Mouse (Mus musculus): ENCODE measurements around the gene Mapt. TPM values are rescaled to one million over a fixed set of nuclear protein-coding genes. Genes with fewer than 3 reads are reported as not detected.

Mapt gene
- polyA plus RNA-seq, 1 experiment, result 8.0 TPM

GRCm38 (mm10) chr11:104334115-104334514 lies 102.9 kb downstream of the Mapt start:
- no peaks in the 10 kb centered on the region for H3K27me3 ChIP-seq (ENCODE audit: control insufficient read depth, insufficient read depth, insufficient read length)
- peaks cover 50% of the 10 kb centered on the region for H3K36me3 ChIP-seq (ENCODE audit: control insufficient read depth, insufficient read depth)
- H3K79me2 ChIP-seq (ENCODE audit: control insufficient read depth, insufficient read depth), result no peaks in the 10 kb centered on the region
- no peak overlapping the region for H3K4me3 ChIP-seq
- no peak overlapping the region for H3K4me2 ChIP-seq (ENCODE audit: low read depth)
- no peak for TF ChIP-seq TCF3 (IDR thresholded peaks at IDR 0.05; ENCODE audit: insufficient read length, low read depth)
- TF ChIP-seq MYOD1 (IDR thresholded peaks at IDR 0.05; ENCODE audit: control insufficient read depth in 1 of 3, insufficient read length in 2 of 3, low read depth in 2 of 3), result no peak
- TF ChIP-seq REST (IDR thresholded peaks at IDR 0.05; ENCODE audit: insufficient read depth, insufficient read length), result no peak
- TF ChIP-seq POLR2AphosphoS2 (IDR thresholded peaks at IDR 0.05; ENCODE audit: insufficient read length, low read depth), result no peak
- TF ChIP-seq SRF (IDR thresholded peaks at IDR 0.05; ENCODE audit: control insufficient read depth, insufficient read length, low read depth), result no peak
- no peak for TF ChIP-seq POLR2A (IDR thresholded peaks at IDR 0.05; ENCODE audit: insufficient read length, low read depth)
- TF ChIP-seq USF1 (IDR thresholded peaks at IDR 0.05; ENCODE audit: low read depth), result no peak
- TF ChIP-seq MAX (IDR thresholded peaks at IDR 0.05; ENCODE audit: low read depth), result no peak
- no peak for TF ChIP-seq E2F4 (IDR thresholded peaks at IDR 0.05; ENCODE audit: insufficient read depth)
- TF ChIP-seq MYOG (IDR thresholded peaks at IDR 0.05; ENCODE audit: control insufficient read depth in 1 of 3, insufficient read depth in 1 of 3, insufficient read length in 2 of 3, low read depth in 2 of 3), result no peak
- TF ChIP-seq TCF12 (IDR thresholded peaks at IDR 0.05; ENCODE audit: insufficient read depth, poor library complexity, severe bottlenecking), result no peak
- TF ChIP-seq CEBPB (IDR thresholded peaks at IDR 0.05; ENCODE audit: insufficient read depth, poor library complexity, severe bottlenecking), result no peak
- no peak overlapping the region for H3ac ChIP-seq (ENCODE audit: control insufficient read depth, insufficient read length)

- no peak overlapping the region for H3ac ChIP-seq (ENCODE audit: control insufficient read depth, insufficient read length)
- peaks cover 56% of the 10 kb centered on the region for H3K36me3 ChIP-seq (ENCODE audit: control insufficient read depth, insufficient read depth)
- no peak overlapping the region for H3K4me3 ChIP-seq
- H3K27me3 ChIP-seq (ENCODE audit: control insufficient read depth, insufficient read depth, insufficient read length), result no peaks in the 10 kb centered on the region
- TF ChIP-seq REST (IDR thresholded peaks at IDR 0.05; ENCODE audit: insufficient read depth, insufficient read length) (no peak), POLR2AphosphoS2 (IDR thresholded peaks at IDR 0.05; ENCODE audit: insufficient read length, low read depth) (peak; percentile 35)
- no peak overlapping the region for H3K4me2 ChIP-seq (ENCODE audit: low read depth)
- no peaks in the 10 kb centered on the region for H3K79me2 ChIP-seq (ENCODE audit: control insufficient read depth, insufficient read depth)
Measured at GRCm38 (mm10) chr11:104334946-104335345, 103.8 kb downstream of the Mapt start.

- H3K4me3 ChIP-seq, result no peak overlapping the region
- TF ChIP-seq SRF (IDR thresholded peaks at IDR 0.05; ENCODE audit: control insufficient read depth, insufficient read length, low read depth) (no peak), POLR2A (IDR thresholded peaks at IDR 0.05; ENCODE audit: insufficient read length, low read depth) (no peak), MYOG (IDR thresholded peaks at IDR 0.05; ENCODE audit: control insufficient read depth in 1 of 3, insufficient read depth in 1 of 3, insufficient read length in 2 of 3, low read depth in 2 of 3) (no peak), E2F4 (IDR thresholded peaks at IDR 0.05; ENCODE audit: insufficient read depth) (no peak), MAX (IDR thresholded peaks at IDR 0.05; ENCODE audit: low read depth) (no peak), REST (IDR thresholded peaks at IDR 0.05; ENCODE audit: insufficient read depth, insufficient read length) (no peak), MYOD1 (IDR thresholded peaks at IDR 0.05; ENCODE audit: control insufficient read depth in 1 of 3, insufficient read length in 2 of 3, low read depth in 2 of 3) (no peak), POLR2AphosphoS2 (IDR thresholded peaks at IDR 0.05; ENCODE audit: insufficient read length, low read depth) (no peak), USF1 (IDR thresholded peaks at IDR 0.05; ENCODE audit: low read depth) (no peak), CEBPB (IDR thresholded peaks at IDR 0.05; ENCODE audit: insufficient read depth, poor library complexity, severe bottlenecking) (no peak)
- peaks cover 45% of the 10 kb centered on the region for H3K36me3 ChIP-seq (ENCODE audit: control insufficient read depth, insufficient read depth)
- H3K4me2 ChIP-seq (ENCODE audit: low read depth), result no peak overlapping the region
- H3K27me3 ChIP-seq (ENCODE audit: control insufficient read depth, insufficient read depth, insufficient read length), result no peaks in the 10 kb centered on the region
- H3ac ChIP-seq (ENCODE audit: control insufficient read depth, insufficient read length), result no peak overlapping the region
- peaks cover 8% of the 10 kb centered on the region for H3K79me2 ChIP-seq (ENCODE audit: control insufficient read depth, insufficient read depth)
Measured at GRCm38 (mm10) chr11:104346931-104347330, 115.7 kb downstream of the Mapt start.

GRCm38 (mm10) chr11:104361790-104362189 lies 130.6 kb downstream of the Mapt start:
- Histone ChIP-seq H3ac (ENCODE audit: control insufficient read depth, insufficient read length) (no peak overlapping the region), H3K36me3 (ENCODE audit: control insufficient read depth, insufficient read depth) (peaks cover 10% of the 10 kb centered on the region), H3K4me3 (no peak overlapping the region), H3K79me2 (ENCODE audit: control insufficient read depth, insufficient read depth) (peaks cover 54% of the 10 kb centered on the region), H3K4me2 (ENCODE audit: low read depth) (peak overlapping the region; percentile 48), H3K27me3 (ENCODE audit: control insufficient read depth, insufficient read depth, insufficient read length) (no peaks in the 10 kb centered on the region)
- TF ChIP-seq POLR2AphosphoS2 (IDR thresholded peaks at IDR 0.05; ENCODE audit: insufficient read length, low read depth), result no peak
- TF ChIP-seq MAX (IDR thresholded peaks at IDR 0.05; ENCODE audit: low read depth), result no peak
- TF ChIP-seq TCF3 (IDR thresholded peaks at IDR 0.05; ENCODE audit: insufficient read length, low read depth), result no peak
- no peak for TF ChIP-seq TCF12 (IDR thresholded peaks at IDR 0.05; ENCODE audit: insufficient read depth, poor library complexity, severe bottlenecking)
- no peak for TF ChIP-seq MYOD1 (IDR thresholded peaks at IDR 0.05; ENCODE audit: control insufficient read depth in 1 of 3, insufficient read length in 2 of 3, low read depth in 2 of 3)
- no peak for TF ChIP-seq POLR2A (IDR thresholded peaks at IDR 0.05; ENCODE audit: insufficient read length, low read depth)
- TF ChIP-seq USF1 (IDR thresholded peaks at IDR 0.05; ENCODE audit: low read depth), result no peak
- TF ChIP-seq MYOG (IDR thresholded peaks at IDR 0.05; ENCODE audit: control insufficient read depth in 1 of 3, insufficient read depth in 1 of 3, insufficient read length in 2 of 3, low read depth in 2 of 3), result no peak
- TF ChIP-seq SRF (IDR thresholded peaks at IDR 0.05; ENCODE audit: control insufficient read depth, insufficient read length, low read depth), result no peak
- no peak for TF ChIP-seq E2F4 (IDR thresholded peaks at IDR 0.05; ENCODE audit: insufficient read depth)
- TF ChIP-seq CEBPB (IDR thresholded peaks at IDR 0.05; ENCODE audit: insufficient read depth, poor library complexity, severe bottlenecking), result no peak
- TF ChIP-seq REST (IDR thresholded peaks at IDR 0.05; ENCODE audit: insufficient read depth, insufficient read length), result no peak

GRCm38 (mm10) chr11:104362704-104363103 lies 131.5 kb downstream of the Mapt start:
- TF ChIP-seq CEBPB (IDR thresholded peaks at IDR 0.05; ENCODE audit: insufficient read depth, poor library complexity, severe bottlenecking) (no peak), POLR2A (IDR thresholded peaks at IDR 0.05; ENCODE audit: insufficient read length, low read depth) (no peak), USF1 (IDR thresholded peaks at IDR 0.05; ENCODE audit: low read depth) (no peak), E2F4 (IDR thresholded peaks at IDR 0.05; ENCODE audit: insufficient read depth) (no peak), TCF3 (IDR thresholded peaks at IDR 0.05; ENCODE audit: insufficient read length, low read depth) (no peak), POLR2AphosphoS2 (IDR thresholded peaks at IDR 0.05; ENCODE audit: insufficient read length, low read depth) (no peak), MYOG (IDR thresholded peaks at IDR 0.05; ENCODE audit: control insufficient read depth in 1 of 3, insufficient read depth in 1 of 3, insufficient read length in 2 of 3, low read depth in 2 of 3) (no peak), SRF (IDR thresholded peaks at IDR 0.05; ENCODE audit: control insufficient read depth, insufficient read length, low read depth) (no peak), TCF12 (IDR thresholded peaks at IDR 0.05; ENCODE audit: insufficient read depth, poor library complexity, severe bottlenecking) (no peak), MYOD1 (IDR thresholded peaks at IDR 0.05; ENCODE audit: control insufficient read depth in 1 of 3, insufficient read length in 2 of 3, low read depth in 2 of 3) (no peak), REST (IDR thresholded peaks at IDR 0.05; ENCODE audit: insufficient read depth, insufficient read length) (no peak)
- Histone ChIP-seq H3K27me3 (ENCODE audit: control insufficient read depth, insufficient read depth, insufficient read length) (no peaks in the 10 kb centered on the region), H3K4me3 (no peak overlapping the region), H3K36me3 (ENCODE audit: control insufficient read depth, insufficient read depth) (peaks cover 13% of the 10 kb centered on the region), H3ac (ENCODE audit: control insufficient read depth, insufficient read length) (no peak overlapping the region), H3K79me2 (ENCODE audit: control insufficient read depth, insufficient read depth) (peaks cover 50% of the 10 kb centered on the region), H3K4me2 (ENCODE audit: low read depth) (no peak overlapping the region)
